Mouse (Mus musculus) ES-E14 (cell line): ENCODE data around the gene Phb2. TPM values are rescaled to one million over a fixed set of nuclear protein-coding genes. Genes with fewer than 3 reads are reported as not detected.

Source experiments
- DNase-seq: peaks from one replicate; pipeline ENCODE4 v3.0.0-alpha.2; 2013; ENCODE audit warnings: low read depth, low spot score
- H3K27ac ChIP-seq: 2 replicates; pipeline ENCODE4 v1.5.1; 2012; ENCODE audit warnings: low read depth, mild to moderate bottlenecking, low read length, moderate library complexity, mixed read lengths; ENCODE audit not compliant: poor library complexity, insufficient read depth, severe bottlenecking
- H3K36me3 ChIP-seq: 2 replicates; pipeline ENCODE4 v1.6.1; 2012; ENCODE audit warnings: mild to moderate bottlenecking, low read length, moderate library complexity, mixed read lengths; ENCODE audit not compliant: control insufficient read depth, poor library complexity, insufficient read depth, severe bottlenecking
- H3K4me1 ChIP-seq, 2 experiments: fragments of 150-350 bp in 1 of 2; sonication (generic) in 1 of 2; 2 replicates each; pipeline ENCODE4 v1.6.1; 2012; ENCODE audit warnings: low read length in 2 of 2, mild to moderate bottlenecking in 1 of 2, mixed read lengths in 1 of 2; ENCODE audit not compliant: control insufficient read depth in 2 of 2, insufficient read depth in 2 of 2, poor library complexity in 1 of 2
- H3K4me3 ChIP-seq, 2 experiments: fragments of 150-350 bp in 1 of 2; sonication (generic) in 1 of 2; 2 replicates each; pipeline ENCODE4 v1.5.1; 2012; ENCODE audit warnings: low read length in 2 of 2, low read depth in 1 of 2, mild to moderate bottlenecking in 1 of 2, mixed read lengths in 1 of 2; ENCODE audit not compliant: insufficient read depth in 1 of 2, poor library complexity in 1 of 2, severe bottlenecking in 1 of 2
- H3K9ac ChIP-seq: 2 replicates; pipeline ENCODE4 v1.6.1; 2012; ENCODE audit warnings: low read depth, mild to moderate bottlenecking, low read length, mixed read lengths; ENCODE audit not compliant: poor library complexity, insufficient read depth, severe bottlenecking
- H3K9me3 ChIP-seq: fragments of 150-350 bp; sonication (generic); 2 replicates; pipeline ENCODE4 v1.6.1; 2012; ENCODE audit warnings: low read depth, mild to moderate bottlenecking, low read length; ENCODE audit not compliant: control insufficient read depth, insufficient read depth
- CHD2 ChIP-seq: IDR thresholded peaks from 2 replicates; pipeline ENCODE4 v1.6.1; 2014; ENCODE audit warnings: mild to moderate bottlenecking, low read depth, low read length, inconsistent platforms
- HCFC1 ChIP-seq: IDR thresholded peaks from 2 replicates; pipeline ENCODE4 v1.6.1; 2012; ENCODE audit warnings: low read length, inconsistent platforms, borderline replicate concordance; ENCODE audit not compliant: insufficient read depth
- MAFK ChIP-seq: IDR thresholded peaks from 2 replicates; pipeline ENCODE4 v1.6.1; 2014; ENCODE audit warnings: mild to moderate bottlenecking, low read depth, low read length, inconsistent platforms; ENCODE audit not compliant: insufficient read depth
- ZC3H11A ChIP-seq: IDR thresholded peaks from 2 replicates; pipeline ENCODE4 v1.6.1; 2012; ENCODE audit warnings: low read depth, mild to moderate bottlenecking, inconsistent platforms, low read length, borderline replicate concordance
- ZNF384 ChIP-seq: IDR thresholded peaks from 2 replicates; pipeline ENCODE4 v1.6.1; 2012; ENCODE audit warnings: low read depth, low read length, inconsistent platforms
- in situ Hi-C, 2 experiments: fragments of 600-800 bp; cut with MboI; formaldehyde crosslinking; loops; one replicate each; pipeline ENCODE4 v1.15.1; 2025; ENCODE audit warnings: low sequenced_read_pairs in 2 of 2, inconsistent platforms in 1 of 2; ENCODE audit not compliant: unreplicated experiment in 2 of 2
- total RNA-seq: library from RNA; depleted of rRNA; stranded (reverse); fragments of 300-350 nt; gene quantifications from 2 replicates; pipeline ENCODE4 v1.2.3, GENCODE M21; 2012; rRNA removed

Phb2 gene
- total RNA-seq, 1 experiment = 530 TPM

DNA sequence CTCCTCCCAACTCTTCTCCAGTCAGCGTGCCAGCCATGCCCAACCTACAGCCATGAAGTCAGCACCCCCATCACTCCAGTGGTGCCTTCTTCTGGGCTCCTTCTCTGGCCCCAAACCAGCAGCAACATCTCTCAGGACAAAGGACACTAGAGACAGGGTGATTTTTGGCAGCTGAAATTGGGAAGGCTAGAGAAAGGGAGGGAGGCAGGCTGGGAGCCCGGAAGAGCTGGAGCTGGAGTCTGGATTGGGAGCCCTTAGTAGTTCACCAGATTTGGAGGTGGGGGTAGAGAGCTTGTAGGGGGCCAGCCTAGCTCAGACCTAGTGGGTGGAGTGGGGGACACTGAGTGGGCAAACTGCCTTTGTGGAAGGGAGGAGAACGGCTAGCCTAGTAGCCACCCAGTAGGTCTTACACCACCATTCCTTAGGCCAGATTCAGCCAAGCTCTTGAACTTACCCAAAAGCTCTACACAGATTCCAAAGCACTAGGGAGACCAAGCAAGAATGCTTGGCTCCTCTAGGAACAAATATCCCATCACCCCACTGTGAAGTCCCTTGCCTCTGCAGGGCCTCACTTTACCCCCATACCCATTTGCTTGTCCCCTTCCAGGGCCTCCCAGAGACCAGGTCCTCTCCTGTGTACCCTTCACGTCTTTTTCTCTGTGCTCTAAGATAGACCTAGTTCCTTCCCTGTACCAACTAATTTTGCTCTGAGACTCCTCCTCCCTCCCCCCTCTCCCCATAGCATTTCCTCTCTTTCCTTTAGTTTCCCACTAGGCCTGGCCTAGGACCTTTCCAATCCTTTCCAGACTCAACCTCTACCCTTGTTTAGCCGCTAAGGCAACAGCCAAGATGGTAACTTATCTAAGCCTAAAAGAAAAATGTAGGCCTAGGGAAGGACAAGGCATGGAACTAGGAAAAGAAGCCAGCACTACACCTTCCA is 46.0 kb downstream of the Phb2 start:
- Histone ChIP-seq H3K27ac (no peak overlapping the region), H3K9ac (no peak overlapping the region), H3K4me3 (no peak overlapping the region), H3K36me3 (no peaks in the 10 kb centered on the region; the same call in 1 of the 2 replicates), H3K4me1 (peaks cover 6 to 13% of the 10 kb centered on the region in 2 experiments; a peak in 3 of 4 replicates), H3K9me3 (no peaks in the 10 kb centered on the region)
- DNase-seq = no peak
- no peak for TF ChIP-seq ZNF384
- TF ChIP-seq ZC3H11A = no peak
- TF ChIP-seq HCFC1 = no peak
- no peak for TF ChIP-seq MAFK
- in situ Hi-C loops = no loop called here

DNA sequence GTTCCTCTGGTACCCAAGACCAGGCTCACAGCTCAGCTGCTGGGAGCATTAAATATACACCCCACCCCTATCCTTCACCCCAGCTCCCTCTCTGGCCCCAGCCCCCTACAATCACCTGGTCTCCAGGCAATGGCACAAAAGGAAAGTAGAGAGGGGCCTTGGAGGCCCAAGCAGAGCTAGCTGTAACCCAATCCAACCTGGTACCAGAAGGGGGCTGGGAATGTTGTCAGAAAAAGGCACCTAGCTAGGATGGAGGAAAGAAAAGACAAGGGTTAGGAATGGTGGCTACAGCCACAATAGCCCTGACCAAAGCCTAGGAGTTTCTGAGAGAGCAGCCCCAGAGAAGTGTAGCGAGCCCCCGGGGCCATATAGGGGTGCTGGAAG is 46.7 kb downstream of the Phb2 start:
- H3K36me3 ChIP-seq = no peaks in the 10 kb centered on the region; the same call in 1 of the 2 replicates
- H3K4me1 ChIP-seq = peaks cover 6 to 13% of the 10 kb centered on the region in 2 experiments; a peak in 3 of 4 replicates
- DNase-seq = no peak
- in situ Hi-C loops = no loop called here
- peak overlapping the region; percentile 40; the same call in 1 of the 2 replicates for H3K9ac ChIP-seq
- no peak overlapping the region for H3K27ac ChIP-seq
- TF ChIP-seq ZC3H11A = no peak
- H3K9me3 ChIP-seq = no peaks in the 10 kb centered on the region
- no peak overlapping the region for H3K4me3 ChIP-seq

DNA sequence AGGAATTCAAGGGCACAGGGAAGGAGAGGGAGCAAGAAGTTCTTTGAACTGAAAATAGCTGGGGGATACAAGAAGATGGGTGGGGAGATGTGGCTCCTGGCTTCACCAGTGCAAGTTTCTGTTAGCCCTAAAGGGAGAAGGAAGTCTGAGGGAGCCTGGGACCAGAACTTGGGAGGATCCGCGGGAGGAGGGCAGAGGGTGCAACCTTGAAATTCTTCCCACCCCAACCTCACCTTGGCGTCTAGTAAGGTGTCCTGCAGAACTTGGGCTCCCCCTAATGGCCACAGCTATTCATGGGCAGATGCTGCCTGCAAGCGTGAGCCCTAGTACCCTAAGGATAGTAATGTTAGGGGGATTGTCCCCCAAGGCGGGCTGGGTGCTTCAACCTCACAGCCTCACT is 47.1 kb downstream of the Phb2 start:
- H3K4me3 ChIP-seq = peak overlapping the region in 1 of 2 experiments; percentile 23; a peak in 2 of 4 replicates
- H3K27ac ChIP-seq = no peak overlapping the region
- H3K9ac ChIP-seq = peak overlapping the region; percentile 40; the same call in 1 of the 2 replicates
- peaks cover 4 to 13% of the 10 kb centered on the region in 2 experiments; a peak in 3 of 4 replicates for H3K4me1 ChIP-seq
- H3K36me3 ChIP-seq = no peaks in the 10 kb centered on the region; the same call in 1 of the 2 replicates
- in situ Hi-C loops = no loop called here
- no peaks in the 10 kb centered on the region for H3K9me3 ChIP-seq
- DNase-seq = peak; percentile 88
- TF ChIP-seq CHD2 = no peak
- TF ChIP-seq ZC3H11A = peak; percentile 78
- TF ChIP-seq ZNF384 = 0 out of 2 replicates have a peak, but pooled peaks have one; percentile 51
- no peak for TF ChIP-seq MAFK
- TF ChIP-seq HCFC1 = peak; percentile 75; the same call in 1 of the 2 replicates

DNA sequence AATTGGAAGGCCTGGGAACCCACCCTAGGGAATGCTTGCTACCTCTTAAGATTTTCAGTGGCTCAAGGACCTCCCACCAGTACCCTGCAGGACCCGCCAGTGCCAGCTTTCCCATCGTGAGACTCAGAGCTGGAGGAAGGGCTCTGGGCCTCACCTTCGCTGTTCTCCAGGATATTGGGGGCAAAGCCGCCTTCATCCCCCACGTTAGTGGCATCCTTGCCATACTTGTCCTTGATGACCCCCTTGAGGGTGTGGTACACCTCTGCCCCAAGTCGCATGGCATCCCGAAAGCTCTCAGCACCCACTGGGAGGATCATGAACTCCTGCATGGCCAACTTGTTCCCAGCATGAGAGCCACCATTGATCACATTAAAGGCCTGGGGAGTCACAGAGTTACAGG is 53.8 kb downstream of the Phb2 start:
- Histone ChIP-seq H3K9ac (no peak overlapping the region), H3K9me3 (no peaks in the 10 kb centered on the region), H3K27ac (no peak overlapping the region), H3K4me1 (peaks cover 3 to 23% of the 10 kb centered on the region in 2 experiments), H3K36me3 (no peaks in the 10 kb centered on the region; the same call in 1 of the 2 replicates), H3K4me3 (no peak overlapping the region)
- no peak for DNase-seq
- in situ Hi-C loops = no loop called here
- no peak for TF ChIP-seq ZC3H11A
- TF ChIP-seq ZNF384 = no peak
- TF ChIP-seq CHD2 = no peak
- TF ChIP-seq MAFK = no peak
- TF ChIP-seq HCFC1 = no peak

Other genes with a start within 250 kb of the Phb2 start
- 37.0 and 79.2 TPM in 2 replicates for gene Clstn3, start 247.5 kb upstream of the Phb2 start, total RNA-seq
- gene C1rl, start 219.2 kb upstream of the Phb2 start, total RNA-seq = 1.0 and 2.2 TPM in 2 replicates
- gene C1ra, start 199.9 kb upstream of the Phb2 start, total RNA-seq = 0.26 and 0.31 TPM in 2 replicates
- 2.6 and 9.2 TPM in 2 replicates for gene C1s1, start 170.0 kb upstream of the Phb2 start, total RNA-seq
- 0.26 TPM in 1 of 2 replicates, not detected in the other for gene C1rb, start 142.0 kb upstream of the Phb2 start, total RNA-seq
- 0.27 and 0.63 TPM in 2 replicates for gene C1s2, start 76.3 kb upstream of the Phb2 start, total RNA-seq
- 65.5 and 107 TPM in 2 replicates for gene Lpcat3, start 49.3 kb upstream of the Phb2 start, total RNA-seq
- gene Emg1, start 158 bp upstream of the Phb2 start, total RNA-seq = 292 and 344 TPM in 2 replicates
- 15.1 and 16.5 TPM in 2 replicates for gene Ptpn6, start 26.4 kb downstream of the Phb2 start, total RNA-seq
- gene Grcc10, start 29.0 kb downstream of the Phb2 start, total RNA-seq = 108 and 128 TPM in 2 replicates
- gene Gm45234, start 43.7 kb downstream of the Phb2 start, total RNA-seq = 0.13 TPM in 1 of 2 replicates, not detected in the other
- 4.7 and 8.9 TPM in 2 replicates for gene Atn1, start 44.2 kb downstream of the Phb2 start, total RNA-seq
- 10.1 and 17.9 TPM in 2 replicates for gene Eno2, start 57.3 kb downstream of the Phb2 start, total RNA-seq
- gene Lrrc23, start 67.4 kb downstream of the Phb2 start, total RNA-seq = 0.37 TPM in 1 of 2 replicates, not detected in the other
- gene Spsb2, start 96.3 kb downstream of the Phb2 start, total RNA-seq = 6.3 and 10.1 TPM in 2 replicates
- 306 and 404 TPM in 2 replicates for gene Tpi1, start 102.0 kb downstream of the Phb2 start, total RNA-seq
- gene Usp5, start 117.1 kb downstream of the Phb2 start, total RNA-seq = 149 and 150 TPM in 2 replicates
- 128 and 137 TPM in 2 replicates for gene Cdca3, start 117.2 kb downstream of the Phb2 start, total RNA-seq
- gene Gnb3, start 127.9 kb downstream of the Phb2 start, total RNA-seq = 0.32 TPM in 1 of 2 replicates, not detected in the other
- 10.1 and 15.6 TPM in 2 replicates for gene P3h3, start 145.4 kb downstream of the Phb2 start, total RNA-seq
- 1.7 and 3.1 TPM in 2 replicates for gene Gpr162, start 151.6 kb downstream of the Phb2 start, total RNA-seq
- 0.37 and 0.49 TPM in 2 replicates for gene Cd4, start 175.9 kb downstream of the Phb2 start, total RNA-seq
- gene Lag3, start 199.4 kb downstream of the Phb2 start, total RNA-seq = 1.0 and 1.2 TPM in 2 replicates
- 66.7 and 67.4 TPM in 2 replicates for gene Ptms, start 207.8 kb downstream of the Phb2 start, total RNA-seq
- gene Mlf2, start 219.1 kb downstream of the Phb2 start, total RNA-seq = 179 and 196 TPM in 2 replicates